Mouse (Mus musculus): ENCODE data around the gene Prkab2.

DNA sequence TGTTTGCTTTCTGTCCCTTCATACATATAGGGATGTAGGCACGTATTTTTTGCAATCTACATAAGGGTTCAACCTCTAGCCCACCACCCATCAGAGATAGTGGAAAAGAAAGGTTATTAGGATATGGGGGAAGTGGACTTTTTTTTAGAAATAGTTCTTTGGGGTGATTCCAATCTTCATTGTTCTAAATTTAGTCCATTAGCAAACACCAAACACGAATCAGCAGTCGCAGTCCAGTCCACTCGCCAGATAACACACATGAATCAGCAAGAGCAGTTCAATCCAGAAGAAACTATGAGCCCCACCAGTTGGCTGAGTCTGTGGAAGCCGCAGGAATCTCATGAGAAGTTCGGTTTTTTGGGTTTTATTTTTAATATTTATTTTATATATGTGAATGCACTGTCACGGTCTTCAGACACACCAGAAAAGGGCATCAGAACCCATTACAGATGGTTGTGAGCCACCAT, 16.7 kb downstream of the Prkab2 start, which contains the start of gene Gm17651:
- TF ChIP-seq CTCF (IDR thresholded peaks at IDR 0.05; ENCODE audit: borderline replicate concordance, insufficient read depth, low read depth, low read length) (no peak), POLR2A (IDR thresholded peaks at IDR 0.05; ENCODE audit: borderline replicate concordance, insufficient read depth, low read length) (no peak)
